Mouse (Mus musculus): ENCODE data around the gene Fut7.

Gene Fut7

GRCm38 (mm10) chr2:25426721-25427191, 3.7 kb downstream of the Fut7 start:
- DNase-seq: peak; percentile 78

GRCm38 (mm10) chr2:25427256-25427655, 4.2 kb downstream of the Fut7 start:
- DNase-seq: peak; percentile 58

GRCm38 (mm10) chr2:25428442-25429236, 5.6 kb downstream of the Fut7 start, which contains the start of gene Abca2:
Gene Abca2 (plus strand): TSS chr2:25428703.
- peak; percentile 98 for DNase-seq

GRCm38 (mm10) chr2:25429435-25430180, 6.5 kb downstream of the Fut7 start:
- DNase-seq: peak; percentile 84

GRCm38 (mm10) chr2:25430395-25431233, 7.5 kb downstream of the Fut7 start:
- DNase-seq: peak; percentile 75

GRCm38 (mm10) chr2:25431308-25431855, 8.3 kb downstream of the Fut7 start:
- peak; percentile 67 for DNase-seq

GRCm38 (mm10) chr2:25432326-25433098, 9.4 kb downstream of the Fut7 start:
- DNase-seq: peak; percentile 70

- peak; percentile 70 for DNase-seq
Measured at GRCm38 (mm10) chr2:25433101-25433500, 10.0 kb downstream of the Fut7 start.

GRCm38 (mm10) chr2:25434292-25434691, 11.2 kb downstream of the Fut7 start:
- DNase-seq: peak; percentile 98

- DNase-seq: peak; percentile 60
Measured at GRCm38 (mm10) chr2:25436286-25436820, 13.3 kb downstream of the Fut7 start.

- DNase-seq: peak; percentile 61
Measured at GRCm38 (mm10) chr2:25441067-25441466, 18.0 kb downstream of the Fut7 start.

GRCm38 (mm10) chr2:25442682-25443081, 19.6 kb downstream of the Fut7 start:
- DNase-seq: peak; percentile 37

- DNase-seq: no peak
Measured at GRCm38 (mm10) chr2:25450853-25451647, 28.0 kb downstream of the Fut7 start.

- DNase-seq: no peak
Measured at GRCm38 (mm10) chr2:25452951-25453350, 29.9 kb downstream of the Fut7 start.

- DNase-seq: no peak
Measured at GRCm38 (mm10) chr2:25456205-25456953, 33.3 kb downstream of the Fut7 start, which contains the start of gene Clic3. Gene Clic3 (plus strand): TSS chr2:25456838.

GRCm38 (mm10) chr2:25457022-25457896, 34.2 kb downstream of the Fut7 start:
- peak; percentile 74 for DNase-seq

- peak; percentile 73 for DNase-seq
Measured at GRCm38 (mm10) chr2:25458911-25459310, 35.8 kb downstream of the Fut7 start.

GRCm38 (mm10) chr2:25460135-25460534, 37.1 kb downstream of the Fut7 start:
- DNase-seq: peak; percentile 84

All from cerebellum, adult 9-11 months (tissue).